Mouse (Mus musculus): Measurements from ENCODE around the gene Med11. TPM values are rescaled to one million over a fixed set of nuclear protein-coding genes. Genes with fewer than 3 reads are reported as not detected.
"Not testable (repeated sequence)": the region's sequence is repeated elsewhere in the genome, so short reads cannot be mapped to it uniquely, and the experiment has no call there.

Gene Med11
- polyA plus RNA-seq, 1 experiment, result 1.1 TPM

DNA sequence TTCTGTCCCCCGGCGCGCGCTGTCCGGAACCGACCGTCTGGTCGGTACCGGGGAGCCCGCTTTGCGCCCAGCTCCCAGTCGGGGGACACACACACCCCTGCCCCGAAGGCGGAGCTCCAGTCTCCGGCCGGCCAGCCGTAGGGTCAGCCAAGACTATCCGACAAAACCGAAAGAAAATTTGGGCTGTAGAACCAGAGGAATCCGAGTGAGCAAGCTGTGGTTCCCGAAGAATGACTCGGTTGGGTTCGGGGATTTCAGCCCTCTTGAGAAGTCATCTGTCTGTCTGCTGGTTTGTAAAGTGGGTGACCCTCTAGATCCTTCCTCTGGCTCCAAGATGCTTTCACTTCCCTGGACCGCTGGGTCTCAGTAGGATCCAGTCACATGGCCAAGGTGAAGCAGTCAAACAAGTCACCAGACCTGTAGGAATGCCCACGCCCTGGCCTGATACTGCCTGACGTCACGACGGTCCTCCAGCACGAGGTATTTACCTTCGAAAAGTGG, 7.9 kb downstream of the Med11 start, which contains the start of gene Cxcl16:
Gene Cxcl16 (minus strand): TSS at position 384 of the 501 bp plus-strand sequence.
- Histone ChIP-seq H3K4me3 (replicated peaks) (peak within 1 kb of the TSS; percentile 42), H3K36me3 (ENCODE audit: control insufficient read depth) (peaks cover 4% of the 10 kb centered on the region), H3K27me3 (ENCODE audit: control insufficient read depth) (peaks cover 58% of the 10 kb centered on the region), H3K9me3 (ENCODE audit: control insufficient read depth, low read length) (peaks cover 10% of the 10 kb centered on the region; the same call in 1 of the 2 replicates), H3K4me1 (ENCODE audit: control insufficient read depth) (peaks cover 3% of the 10 kb centered on the region; the same call in 1 of the 2 replicates)
- TF ChIP-seq TAL1 (IDR thresholded peaks at IDR 0.05; ENCODE audit: low read length), result no peak
- TF ChIP-seq GATA1 (IDR thresholded peaks at IDR 0.05; ENCODE audit: low read length), result no peak

DNA sequence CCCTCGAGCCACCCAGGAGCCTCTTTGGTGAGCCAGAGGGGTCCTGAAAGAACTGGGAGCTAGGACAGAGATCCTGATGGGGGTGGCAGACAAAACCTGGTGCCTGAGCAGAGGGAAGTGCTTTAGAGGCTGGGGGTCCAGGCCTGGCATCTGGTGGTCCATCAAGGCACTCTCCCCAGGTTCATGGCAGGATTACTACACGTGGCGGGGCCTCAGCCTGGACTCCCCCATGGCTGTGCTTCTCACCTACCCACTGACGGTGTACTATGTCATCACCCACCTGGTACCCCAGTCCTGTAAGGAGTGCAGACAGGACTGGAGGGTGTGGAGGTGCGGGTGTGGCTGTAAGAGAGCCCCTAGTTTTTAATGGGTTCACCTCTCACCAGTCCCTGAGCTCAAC, 12.3 kb downstream of the Med11 start:
- H3K4me1 ChIP-seq (ENCODE audit: control insufficient read depth), result peaks cover 3% of the 10 kb centered on the region; the same call in 1 of the 2 replicates
- TF ChIP-seq GATA1 (IDR thresholded peaks at IDR 0.05; ENCODE audit: low read length) (no peak), TAL1 (IDR thresholded peaks at IDR 0.05; ENCODE audit: low read length) (no peak)
- no peak overlapping the region for H3K4me3 ChIP-seq (replicated peaks)
- peaks cover 6% of the 10 kb centered on the region; the same call in 1 of the 2 replicates for H3K9me3 ChIP-seq (ENCODE audit: control insufficient read depth, low read length)
- H3K36me3 ChIP-seq (ENCODE audit: control insufficient read depth), result no peaks in the 10 kb centered on the region
- H3K27me3 ChIP-seq (ENCODE audit: control insufficient read depth), result peaks cover 76% of the 10 kb centered on the region

DNA sequence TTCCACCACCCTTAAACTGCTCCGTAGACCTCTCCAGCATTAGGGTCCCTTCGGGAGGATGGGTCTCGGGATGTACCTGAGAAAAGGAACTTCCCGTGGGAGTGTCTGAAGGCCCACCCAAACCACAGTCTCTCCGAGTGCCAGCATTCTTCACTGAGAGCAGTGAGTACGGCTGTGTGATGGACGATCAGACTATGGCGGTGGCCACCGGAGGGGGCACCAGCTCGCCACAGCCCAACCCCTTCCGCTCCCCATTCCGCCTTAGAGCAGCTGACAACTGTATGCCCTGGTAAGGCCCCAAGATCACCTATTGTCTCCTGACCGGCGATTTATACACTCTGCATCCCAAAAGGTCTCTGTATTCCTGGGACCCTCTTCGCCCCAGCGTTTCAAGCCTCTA, 13.5 kb downstream of the Med11 start:
- Histone ChIP-seq H3K4me1 (ENCODE audit: control insufficient read depth) (no peaks in the 10 kb centered on the region), H3K36me3 (ENCODE audit: control insufficient read depth) (no peaks in the 10 kb centered on the region), H3K27me3 (ENCODE audit: control insufficient read depth) (peaks cover 66% of the 10 kb centered on the region), H3K9me3 (ENCODE audit: control insufficient read depth, low read length) (peaks cover 5% of the 10 kb centered on the region; the same call in 1 of the 2 replicates), H3K4me3 (replicated peaks) (no peak overlapping the region)
- TF ChIP-seq GATA1 (IDR thresholded peaks at IDR 0.05; ENCODE audit: low read length) (no peak), TAL1 (IDR thresholded peaks at IDR 0.05; ENCODE audit: low read length) (no peak)

DNA sequence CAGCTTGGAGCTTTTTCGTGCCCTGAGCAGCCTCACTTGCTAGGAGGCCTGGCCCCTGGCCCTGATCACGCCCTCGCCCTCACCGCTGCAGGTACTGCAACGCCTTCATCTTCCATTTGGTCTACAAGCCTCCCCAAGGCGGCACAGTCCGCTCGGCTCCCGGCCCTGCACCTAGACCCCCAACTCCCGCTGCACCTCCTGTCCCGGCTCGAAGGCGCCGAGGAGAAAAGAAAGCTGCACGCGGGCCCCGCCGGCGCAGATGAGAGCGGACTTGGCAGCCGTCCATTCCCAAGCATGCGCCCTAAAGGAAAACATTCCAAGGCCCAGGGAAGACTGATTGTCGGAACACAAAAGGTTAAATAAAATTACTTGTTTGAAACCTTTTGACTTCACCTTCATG, 14.1 kb downstream of the Med11 start:
- H3K4me3 ChIP-seq (replicated peaks), result no peak overlapping the region

DNA sequence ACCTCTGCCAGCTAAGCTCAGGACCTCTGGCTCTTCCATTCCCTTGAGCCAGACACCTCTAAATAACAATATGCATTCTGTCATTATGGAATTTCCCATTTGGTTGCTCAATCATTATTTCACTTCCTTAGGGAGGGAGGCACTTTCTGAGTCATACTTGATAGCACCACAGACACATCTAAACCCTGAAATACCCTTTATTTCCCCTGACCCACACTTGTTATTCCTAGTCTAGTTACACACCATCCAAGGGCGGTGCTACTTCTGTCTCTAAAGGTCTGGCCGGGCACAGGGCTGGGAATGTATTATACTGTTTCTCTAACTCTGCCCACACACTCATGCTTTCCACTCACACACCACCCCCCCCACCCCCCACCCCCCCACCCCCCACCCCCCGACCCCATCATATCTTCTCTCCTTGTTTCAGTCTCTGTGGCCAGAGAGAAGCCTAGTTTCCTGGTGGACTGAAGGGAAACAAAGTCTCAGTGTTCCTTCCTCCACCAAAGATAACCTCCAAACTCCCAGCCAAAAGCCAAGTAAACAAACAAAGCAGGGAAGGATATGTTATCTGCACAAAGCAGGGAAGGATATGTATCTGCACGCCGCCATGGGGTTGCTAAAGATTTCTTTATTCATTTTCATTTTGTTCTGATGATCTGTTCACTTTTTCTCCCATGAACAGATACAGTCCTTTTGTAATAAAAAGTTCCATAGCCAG, 16.3 kb downstream of the Med11 start:
- no peaks in the 10 kb centered on the region for H3K4me1 ChIP-seq (ENCODE audit: control insufficient read depth)
- TF ChIP-seq TAL1 (IDR thresholded peaks at IDR 0.05; ENCODE audit: low read length), result no peak
- no peaks in the 10 kb centered on the region for H3K9me3 ChIP-seq (ENCODE audit: control insufficient read depth, low read length)
- H3K36me3 ChIP-seq (ENCODE audit: control insufficient read depth), result no peaks in the 10 kb centered on the region
- peaks cover 48% of the 10 kb centered on the region for H3K27me3 ChIP-seq (ENCODE audit: control insufficient read depth)
- no peak overlapping the region for H3K4me3 ChIP-seq (replicated peaks)

More for the DNA sequence above, 14.1 kb downstream of the Med11 start:
- H3K36me3 ChIP-seq (ENCODE audit: control insufficient read depth), result no peaks in the 10 kb centered on the region
- peaks cover 5% of the 10 kb centered on the region; the same call in 1 of the 2 replicates for H3K9me3 ChIP-seq (ENCODE audit: control insufficient read depth, low read length)
- H3K27me3 ChIP-seq (ENCODE audit: control insufficient read depth), result peaks cover 60% of the 10 kb centered on the region
- H3K4me1 ChIP-seq (ENCODE audit: control insufficient read depth), result no peaks in the 10 kb centered on the region
- TF ChIP-seq TAL1 (IDR thresholded peaks at IDR 0.05; ENCODE audit: low read length), result no peak
- no peak for TF ChIP-seq GATA1 (IDR thresholded peaks at IDR 0.05; ENCODE audit: low read length)

DNA sequence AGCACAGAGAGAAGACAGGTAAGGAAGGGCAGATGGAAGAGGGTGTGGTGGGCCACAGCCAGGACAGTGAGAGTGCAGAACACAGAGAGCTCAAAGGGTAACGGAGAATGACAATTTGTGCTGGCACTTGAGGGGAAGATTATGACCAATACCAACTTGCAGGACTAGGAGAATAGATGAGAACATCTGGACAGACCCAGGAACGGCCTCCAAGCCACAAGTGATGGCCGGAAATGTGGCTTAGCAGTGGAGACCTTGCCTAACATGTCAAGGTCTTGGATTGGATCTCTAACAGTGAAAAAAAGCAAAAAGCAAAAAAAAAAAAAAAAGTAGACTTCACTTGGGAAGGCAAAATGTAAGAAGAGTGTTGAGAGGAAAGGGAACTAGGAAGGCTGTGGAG, 18.0 kb downstream of the Med11 start:
- no peaks in the 10 kb centered on the region for H3K4me1 ChIP-seq (ENCODE audit: control insufficient read depth)
- H3K9me3 ChIP-seq (ENCODE audit: control insufficient read depth, low read length), result no peaks in the 10 kb centered on the region
- no peaks in the 10 kb centered on the region for H3K36me3 ChIP-seq (ENCODE audit: control insufficient read depth)
- TF ChIP-seq GATA1 (IDR thresholded peaks at IDR 0.05; ENCODE audit: low read length) (no peak), TAL1 (IDR thresholded peaks at IDR 0.05; ENCODE audit: low read length) (no peak)
- H3K27me3 ChIP-seq (ENCODE audit: control insufficient read depth), result peaks cover 32% of the 10 kb centered on the region
- no peak overlapping the region for H3K4me3 ChIP-seq (replicated peaks)

DNA sequence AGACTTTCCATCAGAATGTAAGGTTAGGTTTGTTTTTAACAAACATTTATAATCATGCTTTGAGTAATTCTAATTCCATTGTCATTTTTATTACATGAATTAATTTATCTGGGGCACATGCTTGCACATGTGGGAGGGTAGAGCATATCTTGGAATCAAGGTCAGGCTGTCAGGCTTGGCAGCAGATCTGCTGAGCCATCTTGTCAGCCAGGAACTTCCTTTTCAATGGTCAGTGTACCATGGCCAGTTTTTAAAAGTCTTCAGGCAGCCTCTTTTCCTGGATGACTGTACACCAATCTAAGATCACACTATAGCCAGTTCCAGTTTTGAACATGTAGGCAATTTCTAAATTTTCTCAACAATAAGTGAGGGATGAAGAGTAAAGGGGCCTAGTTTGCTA, 21.0 kb downstream of the Med11 start:
- Histone ChIP-seq H3K4me3 (replicated peaks) (no peak overlapping the region), H3K9me3 (ENCODE audit: control insufficient read depth, low read length) (no peaks in the 10 kb centered on the region)
- TF ChIP-seq GATA1 (IDR thresholded peaks at IDR 0.05; ENCODE audit: low read length) (no peak), TAL1 (IDR thresholded peaks at IDR 0.05; ENCODE audit: low read length) (no peak)

DNA sequence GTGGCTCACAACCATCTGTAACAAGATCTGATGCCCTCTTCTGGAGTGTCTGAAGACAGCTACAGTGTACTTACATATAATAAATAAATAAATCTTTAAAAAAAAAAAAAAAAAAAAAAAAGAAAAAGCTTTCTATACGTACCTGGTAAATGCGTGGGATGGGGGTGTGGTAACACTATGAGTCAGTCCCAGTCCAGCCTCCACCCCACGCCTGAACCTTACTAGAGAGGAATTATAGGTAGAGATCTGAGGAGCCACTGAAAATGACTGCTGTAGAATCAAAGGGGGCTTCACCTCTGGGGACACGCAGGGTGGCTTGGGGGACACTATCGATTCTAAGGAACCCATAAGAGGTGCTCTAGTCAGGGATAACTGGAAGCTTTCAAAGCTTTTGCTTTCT, 21.6 kb downstream of the Med11 start:
- not testable (repeated sequence) for H3K9me3 ChIP-seq (ENCODE audit: control insufficient read depth, low read length); H3K27me3 ChIP-seq (ENCODE audit: control insufficient read depth); H3K36me3 ChIP-seq (ENCODE audit: control insufficient read depth); H3K4me3 ChIP-seq (replicated peaks); H3K4me1 ChIP-seq (ENCODE audit: control insufficient read depth)

More for the DNA sequence above, 21.0 kb downstream of the Med11 start:
- no peaks in the 10 kb centered on the region for H3K36me3 ChIP-seq (ENCODE audit: control insufficient read depth)
- H3K27me3 ChIP-seq (ENCODE audit: control insufficient read depth), result peaks cover 3% of the 10 kb centered on the region
- H3K4me1 ChIP-seq (ENCODE audit: control insufficient read depth), result no peaks in the 10 kb centered on the region

DNA sequence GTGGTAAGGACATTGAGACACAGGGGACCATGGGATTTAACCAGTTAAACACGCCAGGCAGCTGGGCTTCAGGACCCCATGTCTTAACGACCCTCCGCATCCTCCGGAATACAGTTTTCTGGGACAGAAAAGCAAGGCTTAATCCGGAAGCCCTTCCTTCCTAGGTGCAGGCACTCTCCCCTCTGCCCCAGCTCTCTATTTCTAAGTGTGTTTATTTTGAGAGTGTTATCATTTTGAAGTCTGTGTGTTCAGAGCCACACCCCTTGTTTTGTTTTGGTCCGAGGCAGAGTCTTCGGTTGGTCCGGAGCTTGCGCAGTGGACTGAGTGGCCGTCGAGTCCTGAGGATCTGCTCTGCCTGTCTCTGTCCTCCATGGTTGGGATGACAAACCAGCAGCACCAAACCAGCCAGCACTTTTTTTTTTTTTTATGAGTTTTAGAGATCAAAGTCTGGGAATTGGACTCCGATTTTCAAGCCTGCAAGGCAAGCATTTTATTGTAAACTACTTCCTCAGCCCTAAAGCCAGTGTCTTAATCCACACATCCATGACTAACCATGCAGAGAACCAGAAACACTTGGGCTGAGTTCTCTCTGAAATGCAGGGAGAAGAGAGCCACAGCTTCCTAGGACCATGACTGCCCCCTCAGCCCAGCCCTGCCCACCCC, 23.3 kb downstream of the Med11 start:
- no peaks in the 10 kb centered on the region for H3K36me3 ChIP-seq (ENCODE audit: control insufficient read depth)
- no peaks in the 10 kb centered on the region for H3K27me3 ChIP-seq (ENCODE audit: control insufficient read depth)
- no peaks in the 10 kb centered on the region for H3K4me1 ChIP-seq (ENCODE audit: control insufficient read depth)
- TF ChIP-seq GATA1 (IDR thresholded peaks at IDR 0.05; ENCODE audit: low read length) (no peak), TAL1 (IDR thresholded peaks at IDR 0.05; ENCODE audit: low read length) (no peak)
- no peak overlapping the region for H3K4me3 ChIP-seq (replicated peaks)
- H3K9me3 ChIP-seq (ENCODE audit: control insufficient read depth, low read length), result no peaks in the 10 kb centered on the region
